Mouse (Mus musculus): ENCODE measurements at regions not wholly inside any gene's neighbourhood (a gene's known extent, or its start where the extent isn't known, plus 50 kb on each side); places are given as distances from the start of the nearest gene placed in this dataset.

GRCm38 (mm10) chr4:142485784-142486423, 246.7 kb upstream of the Kazn start:
- DNase-seq = no peak
- intact Hi-C loops (cut with DNase I) = no loop called here

- DNase-seq = no peak
- intact Hi-C loops (cut with DNase I) = no loop called here
Measured at GRCm38 (mm10) chr4:142475632-142476031, 236.4 kb upstream of the Kazn start.

- intact Hi-C loops (cut with DNase I) = no loop called here
- DNase-seq = no peak
Measured at GRCm38 (mm10) chr4:142474626-142475025, 235.4 kb upstream of the Kazn start.

- intact Hi-C loops (cut with DNase I) = no loop called here
- DNase-seq = peak; percentile 7 to 9
Measured at GRCm38 (mm10) chr4:142474018-142474417, 234.8 kb upstream of the Kazn start.

GRCm38 (mm10) chr4:142473284-142473683, 234.1 kb upstream of the Kazn start:
- no peak for DNase-seq
- intact Hi-C loops (cut with DNase I) = no loop called here

GRCm38 (mm10) chr4:142472332-142472731, 233.1 kb upstream of the Kazn start:
- intact Hi-C loops (cut with DNase I) = no loop called here

GRCm38 (mm10) chr4:142470784-142471183, 231.6 kb upstream of the Kazn start:
- intact Hi-C loops (cut with DNase I) = no loop called here
- DNase-seq = no peak

More at GRCm38 (mm10) chr4:142472332-142472731, 233.1 kb upstream of the Kazn start:
- DNase-seq = no peak

- DNase-seq = no peak
- intact Hi-C loops (cut with DNase I) = no loop called here
Measured at GRCm38 (mm10) chr4:142467920-142468319, 228.7 kb upstream of the Kazn start.

- no peak for DNase-seq
- intact Hi-C loops (cut with DNase I) = no loop called here
Measured at GRCm38 (mm10) chr4:142465226-142465625, 226.0 kb upstream of the Kazn start.

- no peak for DNase-seq
- intact Hi-C loops (cut with DNase I) = no loop called here
Measured at GRCm38 (mm10) chr4:142464066-142464465, 224.9 kb upstream of the Kazn start.

- no peak for DNase-seq
- intact Hi-C loops (cut with DNase I) = no loop called here
Measured at GRCm38 (mm10) chr4:142460468-142461086, 221.4 kb upstream of the Kazn start.

- intact Hi-C loops (cut with DNase I) = no loop called here
- DNase-seq = no peak
Measured at GRCm38 (mm10) chr4:142452614-142453013, 213.4 kb upstream of the Kazn start.

- DNase-seq = no peak
- intact Hi-C loops (cut with DNase I) = no loop called here
Measured at GRCm38 (mm10) chr4:142450884-142451283, 211.7 kb upstream of the Kazn start.

- intact Hi-C loops (cut with DNase I) = no loop called here
Measured at GRCm38 (mm10) chr4:142449713-142450112, 210.5 kb upstream of the Kazn start.

GRCm38 (mm10) chr4:142449198-142449702, 210.0 kb upstream of the Kazn start:
- intact Hi-C loops (cut with DNase I) = no loop called here

More at GRCm38 (mm10) chr4:142449713-142450112, 210.5 kb upstream of the Kazn start:
- no peak for DNase-seq

GRCm38 (mm10) chr4:142447529-142447928, 208.3 kb upstream of the Kazn start:
- DNase-seq = peak in 1 of 2 experiments; percentile 3
- intact Hi-C loops (cut with DNase I) = no loop called here

More at GRCm38 (mm10) chr4:142449198-142449702, 210.0 kb upstream of the Kazn start:
- DNase-seq = no peak

- intact Hi-C loops (cut with DNase I) = no loop called here
Measured at GRCm38 (mm10) chr4:142441045-142441444, 201.8 kb upstream of the Kazn start.

GRCm38 (mm10) chr4:142439450-142440183, 200.4 kb upstream of the Kazn start:
- DNase-seq = no peak
- intact Hi-C loops (cut with DNase I) = no loop called here

More at GRCm38 (mm10) chr4:142441045-142441444, 201.8 kb upstream of the Kazn start:
- DNase-seq = no peak

GRCm38 (mm10) chr4:142424596-142424995, 185.4 kb upstream of the Kazn start:
- intact Hi-C loops (cut with DNase I) = no loop called here
- peak; percentile 12 to 24 for DNase-seq

- intact Hi-C loops (cut with DNase I) = no loop called here
- DNase-seq = no peak
Measured at GRCm38 (mm10) chr4:142420427-142420826, 181.2 kb upstream of the Kazn start.

- intact Hi-C loops (cut with DNase I) = no loop called here
- DNase-seq = no peak
Measured at GRCm38 (mm10) chr4:142414874-142415273, 175.7 kb upstream of the Kazn start.
